Mouse (Mus musculus) kidney, adult 2 months (tissue): ENCODE results near the gene Tsc1.

Experiments
- CTCF ChIP-seq: fragments of 200-500 bp; conservative IDR thresholded peaks from 2 replicates; pipeline ENCODE4 v1.5.1; 2011; ENCODE audit warnings: low read depth, mild to moderate bottlenecking, control low read depth, low read length, moderate library complexity, mixed read lengths; ENCODE audit not compliant: insufficient read depth, insufficient read length
- POLR2A ChIP-seq: fragments of 200-500 bp; IDR thresholded peaks from one replicate; pipeline ENCODE4 v1.6.1; 2011; ENCODE audit warnings: low read depth, low read length, control low read depth

DNA sequence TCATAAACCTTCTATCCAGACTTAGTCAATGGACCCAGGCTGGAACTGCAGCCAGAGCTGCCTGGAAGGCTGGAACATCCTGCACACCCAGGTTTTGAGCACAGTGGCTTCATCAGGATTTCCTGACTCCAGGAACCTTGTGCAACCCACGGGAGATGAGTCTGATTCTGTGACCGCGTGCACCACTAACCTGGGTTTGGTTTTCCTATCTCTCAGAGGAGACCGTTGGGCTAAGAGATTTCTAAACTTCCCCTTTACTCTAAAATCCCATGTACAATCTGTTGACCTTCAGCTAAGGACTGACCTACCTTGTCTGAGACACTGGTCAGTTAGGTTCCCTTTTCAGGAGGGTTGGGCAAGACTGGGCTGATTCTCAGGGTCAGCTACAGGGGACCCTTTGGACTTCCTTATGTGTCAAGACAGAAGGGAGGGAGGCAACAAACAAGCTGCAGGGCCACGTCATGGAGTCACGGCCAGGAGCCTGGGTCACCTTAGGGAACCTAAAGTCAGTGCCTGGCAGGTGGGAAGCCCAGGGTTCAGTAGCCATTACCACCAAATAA, 22.2 kb upstream of the Tsc1 start:
- no peak for TF ChIP-seq CTCF
- TF ChIP-seq POLR2A, result no peak
